Mouse (Mus musculus) CH12.LX (cell line): ENCODE measurements around the gene Aco2. TPM values are rescaled to one million over a fixed set of nuclear protein-coding genes. Genes with fewer than 3 reads are reported as not detected.

Experiments
- DNase-seq: peaks from one replicate; pipeline ENCODE4 v3.0.0-alpha.2; 2013; ENCODE audit errors: extremely low read depth
- H3K27ac ChIP-seq: 2 replicates; pipeline ENCODE4 v1.5.1; 2012; ENCODE audit warnings: low read depth, mild to moderate bottlenecking, control low read depth, moderate library complexity; ENCODE audit not compliant: insufficient read depth
- H3K27me3 ChIP-seq: replicated peaks from 2 replicates; pipeline ENCODE3; 2012; ENCODE audit warnings: inconsistent platforms
- H3K36me3 ChIP-seq, 2 experiments: replicated peaks in 1 of 2; 2 replicates each; pipeline versions ENCODE3 to v1.6.1; 2012; ENCODE audit warnings: inconsistent platforms in 1 of 2, low read length in 1 of 2, mild to moderate bottlenecking in 1 of 2, mixed read lengths in 1 of 2, moderate library complexity in 1 of 2; ENCODE audit not compliant: control insufficient read depth in 1 of 2, insufficient read depth in 1 of 2
- H3K4me1 ChIP-seq, 2 experiments: 2 replicates each; pipeline ENCODE4 v1.6.1; 2012; ENCODE audit warnings: inconsistent platforms in 1 of 2, moderate library complexity in 1 of 2; ENCODE audit not compliant: insufficient read depth in 2 of 2, control insufficient read depth in 1 of 2
- H3K4me2 ChIP-seq: 2 replicates; pipeline ENCODE4 v1.6.1; 2012; ENCODE audit warnings: low read depth, mild to moderate bottlenecking, control low read depth; ENCODE audit not compliant: poor library complexity, insufficient read depth, severe bottlenecking
- H3K4me3 ChIP-seq, 3 experiments: fragments of 150-350 bp in 1 of 3; sonication (generic) in 1 of 3; replicated peaks in 1 of 3; 2 replicates each; pipeline versions ENCODE3 to v1.5.1; 2011 to 2012; ENCODE audit warnings: low read depth in 2 of 3, low read length in 2 of 3, mild to moderate bottlenecking in 2 of 3, moderate library complexity in 2 of 3, control low read depth in 1 of 3, improper control_type of control experiment in 1 of 3, inconsistent platforms in 1 of 3, mixed read lengths in 1 of 3; ENCODE audit not compliant: poor library complexity in 1 of 3
- H3K79me2 ChIP-seq: replicated peaks from 2 replicates; pipeline ENCODE4 v1.6.1; 2012; ENCODE audit warnings: mild to moderate bottlenecking, moderate library complexity; ENCODE audit not compliant: control insufficient read depth, poor library complexity, insufficient read depth, severe bottlenecking; ENCODE audit errors: extremely low read depth
- H3K9ac ChIP-seq: 2 replicates; pipeline ENCODE4 v1.6.1; 2012; ENCODE audit warnings: low read depth, mild to moderate bottlenecking, control low read depth, moderate library complexity; ENCODE audit not compliant: insufficient read depth
- H3K9me3 ChIP-seq: replicated peaks from 2 replicates; pipeline ENCODE3; 2012; ENCODE audit warnings: low read length, inconsistent platforms, mixed read lengths
- BHLHE40 ChIP-seq: IDR thresholded peaks from 2 replicates; pipeline ENCODE4 v1.6.1; 2011; ENCODE audit warnings: mild to moderate bottlenecking, low read depth, low read length, improper control_type of control experiment
- CTCF ChIP-seq, 2 experiments: IDR thresholded peaks in 1 of 2; conservative IDR thresholded peaks in 1 of 2; 2 replicates each; pipeline ENCODE4 v1.5.1; 2011 to 2012; ENCODE audit warnings: low read depth in 2 of 2, low read length in 2 of 2, improper control_type of control experiment in 1 of 2, inconsistent platforms in 1 of 2, mild to moderate bottlenecking in 1 of 2, moderate library complexity in 1 of 2
- HCFC1 ChIP-seq: IDR thresholded peaks from 2 replicates; pipeline ENCODE4 v1.6.1; 2012; ENCODE audit warnings: low read depth, mild to moderate bottlenecking, inconsistent platforms, low read length, improper control_type of control experiment
- KAT2A ChIP-seq: IDR thresholded peaks from 2 replicates; pipeline ENCODE4 v1.6.1; 2012; ENCODE audit warnings: low read length, improper control_type of control experiment, inconsistent platforms; ENCODE audit not compliant: insufficient replicate concordance
- MAX ChIP-seq: IDR thresholded peaks from 2 replicates; pipeline ENCODE4 v1.6.1; 2011; ENCODE audit warnings: low read length, improper control_type of control experiment
- MEF2A ChIP-seq: IDR thresholded peaks from 2 replicates; pipeline ENCODE4 v1.6.1; 2014; ENCODE audit warnings: low read depth, mild to moderate bottlenecking, inconsistent platforms, low read length, improper control_type of control experiment, borderline replicate concordance
- MYC ChIP-seq: IDR thresholded peaks from 2 replicates; pipeline ENCODE4 v1.6.1; 2011; ENCODE audit warnings: low read depth, mild to moderate bottlenecking, improper control_type of control experiment, low read length
- NELFE ChIP-seq: IDR thresholded peaks from 2 replicates; pipeline ENCODE4 v1.6.1; 2011; ENCODE audit warnings: low read depth, low read length, improper control_type of control experiment
- NRF1 ChIP-seq: IDR thresholded peaks from 2 replicates; pipeline ENCODE4 v1.6.1; 2014; ENCODE audit warnings: low read depth, mild to moderate bottlenecking, inconsistent platforms, low read length, improper control_type of control experiment, moderate library complexity
- RAD21 ChIP-seq: IDR thresholded peaks from 2 replicates; pipeline ENCODE4 v1.6.1; 2011; ENCODE audit warnings: low read depth, mild to moderate bottlenecking, low read length, improper control_type of control experiment, moderate library complexity
- RCOR1 ChIP-seq: conservative IDR thresholded peaks from 2 replicates; pipeline ENCODE4 v1.6.1; 2012; ENCODE audit warnings: low read depth, mild to moderate bottlenecking, inconsistent platforms, low read length, improper control_type of control experiment
- SMC3 ChIP-seq: IDR thresholded peaks from 2 replicates; pipeline ENCODE4 v1.6.1; 2011; ENCODE audit warnings: low read depth, low read length, improper control_type of control experiment
- UBTF ChIP-seq: IDR thresholded peaks from 2 replicates; pipeline ENCODE4 v1.6.1; 2012; ENCODE audit warnings: low read depth, mild to moderate bottlenecking, inconsistent platforms, low read length, improper control_type of control experiment, moderate library complexity
- ZKSCAN1 ChIP-seq: IDR thresholded peaks from 2 replicates; pipeline ENCODE4 v1.6.1; 2012; ENCODE audit warnings: low read depth, inconsistent platforms, low read length, improper control_type of control experiment, borderline replicate concordance
- ZMIZ1 ChIP-seq: IDR thresholded peaks from 2 replicates; pipeline ENCODE4 v1.6.1; 2012; ENCODE audit warnings: low read depth, mild to moderate bottlenecking, inconsistent platforms, low read length, improper control_type of control experiment
- dilution Hi-C: fragments of 300-500 bp; cut with MboI; formaldehyde crosslinking; loops from 2 replicates; pipeline ENCODE4 v1.14.3; 2020; ENCODE audit warnings: low sequenced_read_pairs; ENCODE audit not compliant: extremely low pct_unique_long_range_greater_than_20kb, extremely low pct_ligation_motif_present
- in situ Hi-C: fragments of 300-500 bp; cut with MboI; formaldehyde crosslinking; loops from 3 replicates; pipeline ENCODE4 v1.14.3; 2019; ENCODE audit warnings: low sequenced_read_pairs, low pct_ligation_motif_present, low pct_unique_long_range_greater_than_20kb, mixed read lengths
- polyA plus RNA-seq: library from polyadenylated mRNA; unstranded; fragments of >175 nt; gene quantifications from 2 replicates; pipeline ENCODE4 v1.2.1, GENCODE M21; 2012; ENCODE audit warnings: low read depth; ENCODE audit not compliant: insufficient read length
- total RNA-seq, 2 experiments: library from RNA; depleted of rRNA; stranded (reverse); fragments of 300-350 nt in 1 of 2; fragments of >200 nt in 1 of 2; gene quantifications; 2 replicates each; pipeline ENCODE4 v1.2.3; 2012 to 2014

Aco2 gene
- total and polyA plus RNA-seq, 3 experiments: 150 to 205 (median 190) TPM

DNA sequence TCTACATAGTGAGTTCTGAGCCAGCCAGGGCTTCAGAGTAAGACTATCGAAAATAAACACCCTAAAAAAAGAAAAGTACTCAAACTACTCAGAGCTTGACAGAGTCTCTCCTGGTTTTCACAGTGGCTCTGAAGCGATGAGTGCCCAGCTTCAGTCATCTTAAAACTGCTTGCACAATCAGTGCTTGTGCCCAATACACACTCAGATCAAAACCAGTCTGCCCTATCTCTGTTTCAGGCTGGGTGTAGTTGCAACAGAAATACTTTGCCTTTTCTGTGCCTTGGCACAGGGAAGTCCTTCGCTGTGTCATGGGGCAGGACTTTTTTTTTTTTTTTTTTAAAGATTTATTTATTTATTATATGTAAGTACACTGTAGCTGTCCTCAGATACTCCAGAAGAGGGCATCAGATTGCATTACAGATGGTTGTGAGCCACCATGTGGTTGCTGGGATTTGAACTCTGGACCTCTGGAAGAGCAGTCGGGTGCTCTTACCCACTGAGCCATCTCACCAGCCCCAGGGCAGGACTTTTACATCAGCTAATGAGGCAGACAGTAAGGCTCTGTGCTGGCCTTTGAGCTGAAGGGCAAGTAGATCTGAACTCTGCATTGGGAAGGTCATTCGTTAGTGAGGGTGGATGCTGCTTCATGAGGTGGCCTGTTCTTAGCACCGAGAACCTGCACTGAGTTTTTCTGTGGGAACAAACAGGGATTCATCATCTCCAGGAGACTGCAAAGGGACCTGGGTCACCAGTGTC is 14.9 kb downstream of the Aco2 start:
- no peak for TF ChIP-seq SMC3
- TF ChIP-seq UBTF: no peak
- TF ChIP-seq RAD21: no peak
- TF ChIP-seq HCFC1: no peak
- no peak for TF ChIP-seq RCOR1
- no peak for TF ChIP-seq MEF2A
- TF ChIP-seq NELFE: no peak
- no peak for TF ChIP-seq MAX
- TF ChIP-seq ZMIZ1: no peak
- no peak for TF ChIP-seq ZKSCAN1
- TF ChIP-seq NRF1: no peak
- TF ChIP-seq KAT2A: no peak
- TF ChIP-seq MYC: no peak
- TF ChIP-seq, all 38 proteins: peak for 0
- H3K27me3 ChIP-seq: no peaks in the 10 kb centered on the region
- peaks cover 0 to 22% of the 10 kb centered on the region in 2 experiments; a peak in 3 of 4 replicates for H3K4me1 ChIP-seq
- H3K9me3 ChIP-seq: no peaks in the 10 kb centered on the region
- H3K27ac ChIP-seq: no peak overlapping the region
- peaks cover 25% of the 10 kb centered on the region for H3K79me2 ChIP-seq
- no peak for DNase-seq
- no peak overlapping the region for H3K9ac ChIP-seq
- H3K4me3 ChIP-seq: no peak overlapping the region
- peaks cover 34 to 79% of the 10 kb centered on the region in 2 experiments for H3K36me3 ChIP-seq
- H3K4me2 ChIP-seq: no peak overlapping the region
- dilution Hi-C loops: no loop called here
- in situ Hi-C loops: no loop called here

GRCm38 (mm10) chr15:81889175-81889574 is 17.1 kb downstream of the Aco2 start:
- H3K27ac ChIP-seq: no peak overlapping the region
- H3K4me3 ChIP-seq: no peak overlapping the region
- no peak overlapping the region for H3K9ac ChIP-seq
- no peak for DNase-seq
- H3K4me2 ChIP-seq: no peak overlapping the region
- peaks cover 10% of the 10 kb centered on the region for H3K79me2 ChIP-seq
- TF ChIP-seq CTCF (conservative IDR thresholded peaks at IDR 0.05 in 1 of 2, IDR thresholded peaks at IDR 0.05 in 1 of 2; ENCODE audit: low read depth in 2 of 2, low read length in 2 of 2) (no peak), MEF2A (no peak), BHLHE40 (no peak), RAD21 (no peak)
- in situ Hi-C loops: no loop called here
- dilution Hi-C loops: no loop called here
- peaks cover 0 to 21% of the 10 kb centered on the region in 2 experiments; a peak in 2 of 4 replicates for H3K4me1 ChIP-seq
- H3K9me3 ChIP-seq: no peaks in the 10 kb centered on the region
- no peaks in the 10 kb centered on the region for H3K27me3 ChIP-seq
- H3K36me3 ChIP-seq: peaks cover 42 to 82% of the 10 kb centered on the region in 2 experiments
